Mouse (Mus musculus): Measurements from ENCODE around the gene Btnl2.

DNA sequence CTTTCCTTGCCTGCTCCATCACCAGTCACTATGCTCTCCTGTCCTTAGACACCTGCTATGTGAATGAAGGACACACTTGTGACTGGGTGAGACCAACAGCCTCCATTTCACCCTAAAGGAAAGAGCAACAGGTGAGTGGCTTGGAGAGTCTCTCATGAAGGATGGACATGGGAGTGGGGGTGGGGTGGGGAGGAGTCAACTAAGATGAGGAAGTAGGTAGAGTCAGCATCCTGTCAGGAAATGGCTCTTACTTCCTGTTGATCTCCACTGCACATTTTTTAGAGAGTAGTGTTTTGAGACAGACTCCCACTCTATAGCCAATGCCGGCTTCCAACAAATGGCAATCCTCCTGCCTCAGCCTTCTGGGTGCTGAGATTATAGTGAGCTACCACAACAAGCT is 318 bp downstream of the Btnl2 start:
- TF ChIP-seq GATA1 (IDR thresholded peaks at IDR 0.05; ENCODE audit: borderline replicate concordance, low read length): no peak
- no peak for TF ChIP-seq FLI1 (IDR thresholded peaks at IDR 0.05; ENCODE audit: low read length)

Data from megakaryocyte, embryonic 14.5 days (primary cell).